In the genomic region with DNA sequence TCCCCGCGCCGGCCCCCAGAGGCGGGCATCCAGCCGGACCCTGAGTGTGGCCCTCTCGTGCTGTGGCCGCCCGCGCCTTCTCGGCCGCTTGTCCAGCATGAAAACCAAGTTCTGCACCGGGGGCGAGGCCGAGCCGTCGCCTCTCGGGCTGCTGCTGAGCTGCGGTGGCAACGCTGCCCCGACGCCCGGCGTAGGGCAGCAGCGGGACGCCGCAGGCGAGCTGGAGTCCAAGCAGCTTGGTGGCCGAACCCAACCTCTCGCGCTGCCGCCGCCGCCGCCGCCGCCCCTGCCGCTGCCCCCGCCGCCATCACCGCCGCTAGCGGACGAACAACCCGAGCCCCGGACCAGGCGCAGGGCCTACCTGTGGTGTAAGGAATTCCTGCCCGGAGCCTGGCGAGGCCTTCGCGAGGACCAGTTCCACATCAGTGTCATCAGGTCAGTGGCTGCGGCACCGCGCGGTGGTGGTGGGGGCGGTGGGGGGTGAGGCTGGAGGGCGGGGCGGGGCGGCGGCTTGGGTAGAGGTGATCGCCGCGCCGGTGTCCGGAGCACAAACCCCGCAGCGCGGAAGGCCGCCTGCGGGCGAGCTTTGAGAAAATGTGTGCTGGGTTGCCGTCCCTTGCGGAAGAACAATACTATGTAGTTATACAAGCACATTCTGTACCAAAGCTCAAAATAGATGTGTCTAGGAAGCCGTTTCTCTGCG, we compare ENCODE assay signal across 8 mouse cellular contexts. TPM values are rescaled to one million over a fixed set of nuclear protein-coding genes. Genes with fewer than 3 reads are reported as not detected.
DNase-seq lines count a peak whose midpoint lies in the region; ATAC-seq lines count a peak whose summit lies in the region.

No protein-coding gene starts in this region.

- peak; percentile 20 for ATAC-seq in neural tube, embryonic 11.5 days (ENCODE audit: insufficient read depth, low FRiP score, low TSS enrichment)
- ATAC-seq in limb, embryonic 15.5 days (ENCODE audit: insufficient number of reproducible peaks, low FRiP score, low TSS enrichment, low read depth) = peak; percentile 2; the same call in 1 of the 2 replicates
- peak; percentile 43 for ATAC-seq in midbrain, embryonic 15.5 days (replicated peaks)
- ATAC-seq in stomach, embryonic 16.5 days (ENCODE audit: insufficient read depth, low FRiP score) = 0 out of 2 replicates have a peak, but pooled peaks have one; percentile 2

- no peaks in the 10 kb centered on the region for H3K27me3 ChIP-seq in neural tube, embryonic 11.5 days (ENCODE audit: control insufficient read depth, insufficient read depth, low read length)
- H3K27me3 ChIP-seq in limb, embryonic 15.5 days = no peaks in the 10 kb centered on the region
- no peaks in the 10 kb centered on the region for H3K27me3 ChIP-seq in midbrain, embryonic 15.5 days (replicated peaks)
- no peaks in the 10 kb centered on the region for H3K27me3 ChIP-seq in stomach, embryonic 16.5 days (ENCODE audit: control insufficient read depth, insufficient read depth, low read length)

- 0% methylated on average over 49 of the region's 74 CpGs for WGBS in neural tube, embryonic 11.5 days
- under 1% methylated on average over 49 of the region's 74 CpGs for WGBS in limb, embryonic 15.5 days
- WGBS in midbrain, embryonic 15.5 days = under 1% methylated on average over 66 of the region's 74 CpGs
- under 1% methylated on average over 67 of the region's 74 CpGs for WGBS in stomach, embryonic 16.5 days

- H3K36me3 ChIP-seq in neural tube, embryonic 11.5 days (ENCODE audit: control insufficient read depth, insufficient read depth, low read length) = no peaks in the 10 kb centered on the region
- H3K36me3 ChIP-seq in limb, embryonic 15.5 days = no peaks in the 10 kb centered on the region
- no peaks in the 10 kb centered on the region for H3K36me3 ChIP-seq in midbrain, embryonic 15.5 days (replicated peaks)
- H3K36me3 ChIP-seq in stomach, embryonic 16.5 days (ENCODE audit: control insufficient read depth, insufficient read depth, low read length) = no peaks in the 10 kb centered on the region

- H3K4me2 ChIP-seq in neural tube, embryonic 11.5 days (ENCODE audit: low read depth) = peak overlapping the region; percentile 81
- peak overlapping the region; percentile 86 for H3K4me2 ChIP-seq in limb, embryonic 15.5 days
- H3K4me2 ChIP-seq in midbrain, embryonic 15.5 days = peak overlapping the region; percentile 62
- peak overlapping the region; percentile 82 for H3K4me2 ChIP-seq in stomach, embryonic 16.5 days (ENCODE audit: low read depth, low read length)

- peak overlapping the region; percentile 95 for H3K27ac ChIP-seq in neural tube, embryonic 11.5 days (ENCODE audit: low read depth, low read length)
- peak overlapping the region; percentile 98 for H3K27ac ChIP-seq in limb, embryonic 15.5 days
- H3K27ac ChIP-seq in midbrain, embryonic 15.5 days = peak overlapping the region; percentile 96
- peak overlapping the region; percentile 99 for H3K27ac ChIP-seq in stomach, embryonic 16.5 days (ENCODE audit: low read length)

- peak overlapping the region; percentile 85 for H3K4me3 ChIP-seq in neural tube, embryonic 11.5 days (ENCODE audit: low read depth, low read length)
- peak overlapping the region; percentile 84 for H3K4me3 ChIP-seq in limb, embryonic 15.5 days
- peak overlapping the region; percentile 83 for H3K4me3 ChIP-seq in midbrain, embryonic 15.5 days
- peak overlapping the region; percentile 89 for H3K4me3 ChIP-seq in stomach, embryonic 16.5 days (replicated peaks; ENCODE audit: low read length)

- DNase-seq in neural tube, embryonic 11.5 days (ENCODE audit: low spot score) = no peak
- DNase-seq in neural tube, embryonic 10.5 days (ENCODE audit: extremely low spot score, low spot score) = no peak
- peak; percentile 30 to 57 for DNase-seq in cerebellum, postnatal 4 days (ENCODE audit: low spot score in 2 of 2)
- DNase-seq in heart, adult 11 months = peak; percentile 96
- DNase-seq in kidney, adult 18-20 months = peak; percentile 74

- no peaks in the 10 kb centered on the region for H3K9me3 ChIP-seq in neural tube, embryonic 11.5 days (ENCODE audit: control insufficient read depth, low read length)
- no peaks in the 10 kb centered on the region for H3K9me3 ChIP-seq in limb, embryonic 15.5 days
- H3K9me3 ChIP-seq in midbrain, embryonic 15.5 days = no peaks in the 10 kb centered on the region
- no peaks in the 10 kb centered on the region for H3K9me3 ChIP-seq in stomach, embryonic 16.5 days (replicated peaks; ENCODE audit: control insufficient read depth, low read length)

- peak overlapping the region; percentile 90 for H3K9ac ChIP-seq in neural tube, embryonic 11.5 days (ENCODE audit: low read length)
- peak overlapping the region; percentile 82 for H3K9ac ChIP-seq in limb, embryonic 15.5 days
- peak overlapping the region; percentile 92 for H3K9ac ChIP-seq in midbrain, embryonic 15.5 days
- H3K9ac ChIP-seq in stomach, embryonic 16.5 days (ENCODE audit: low read length) = peak overlapping the region; percentile 91

- H3K4me1 ChIP-seq in neural tube, embryonic 11.5 days (ENCODE audit: control insufficient read depth, insufficient read depth, low read length) = peaks cover 13% of the 10 kb centered on the region; the same call in 1 of the 2 replicates
- peaks cover 33% of the 10 kb centered on the region for H3K4me1 ChIP-seq in limb, embryonic 15.5 days
- peaks cover 44% of the 10 kb centered on the region for H3K4me1 ChIP-seq in midbrain, embryonic 15.5 days
- peaks cover 23% of the 10 kb centered on the region for H3K4me1 ChIP-seq in stomach, embryonic 16.5 days (ENCODE audit: control insufficient read depth, insufficient read depth, low read length)

RNA-seq across cellular contexts. Expression of gene Chka, which starts 0.6 kb away (rescaled TPM):
- 54.4 and 59.5 TPM in 2 replicates for polyA plus RNA-seq in neural tube, embryonic 11.5 days (2014; fragmentation: Nextera tagmentation; extraction: Ambion mirVana)
- polyA plus RNA-seq in limb, embryonic 15.5 days (2015; fragmentation: Nextera tagmentation; extraction: Ambion mirVana) = 32.3 and 32.7 TPM in 2 replicates
- polyA plus RNA-seq in midbrain, embryonic 15.5 days (2015; fragmentation: Nextera tagmentation; extraction: Ambion mirVana) = 65.6 and 66.3 TPM in 2 replicates
- polyA plus RNA-seq in stomach, embryonic 16.5 days (2015; fragmentation: Nextera tagmentation; extraction: Ambion mirVana) = 42.2 and 44.4 TPM in 2 replicates

RNA-seq across cellular contexts. Expression of gene Tcirg1, which starts 54.8 kb away (rescaled TPM):
- 17.3 TPM in 2 replicates for polyA plus RNA-seq in neural tube, embryonic 11.5 days (2014; fragmentation: Nextera tagmentation; extraction: Ambion mirVana)
- 46.3 and 52.4 TPM in 2 replicates for polyA plus RNA-seq in limb, embryonic 15.5 days (2015; fragmentation: Nextera tagmentation; extraction: Ambion mirVana)
- polyA plus RNA-seq in midbrain, embryonic 15.5 days (2015; fragmentation: Nextera tagmentation; extraction: Ambion mirVana) = 12.7 and 14.6 TPM in 2 replicates
- polyA plus RNA-seq in stomach, embryonic 16.5 days (2015; fragmentation: Nextera tagmentation; extraction: Ambion mirVana) = 43.1 and 46.6 TPM in 2 replicates

Comparison
In these comparisons a context has a peak if more than half of its experiments do, and no peak if none do; other contexts are left out.
1. DNase-seq: peak in cerebellum, postnatal 4 days (2 of 2), heart, adult 11 months (single experiment) and kidney, adult 18-20 months (single experiment); none in neural tube, embryonic 11.5 days (single experiment) and neural tube, embryonic 10.5 days (single experiment).
2. Peak in every context shown above with its lines, with median percentiles within 50 percentile points of each other: ATAC-seq, H3K27ac ChIP-seq, H3K4me2 ChIP-seq, H3K4me3 ChIP-seq and H3K9ac ChIP-seq.